Mouse (Mus musculus) limb, embryonic 14.5 days (tissue): Measurements from ENCODE around the gene 2310030G06Rik. TPM values are rescaled to one million over a fixed set of nuclear protein-coding genes. Genes with fewer than 3 reads are reported as not detected.
A peak's percentile ranks its signal among the peaks of the same experiment; 100 is the strongest.

Source experiments
- ATAC-seq: fragments of 200-750 bp; cut with Nextera tagmentation; 2 replicates; pipeline ENCODE4 v1.8.0; 2017; ENCODE audit warnings: low read depth, moderate number of reproducible peaks, moderate TSS enrichment; ENCODE audit not compliant: low FRiP score
- DNase-seq: peaks from one replicate; pipeline ENCODE4 v3.0.0-alpha.2; 2015; ENCODE audit warnings: low spot score
- H3K27ac ChIP-seq: fragments of 300-500 bp; sonication (generic); replicated peaks from 2 replicates; pipeline ENCODE4 v1.5.1; 2014; ENCODE audit warnings: low read depth, mild to moderate bottlenecking, low read length, moderate library complexity, mixed read lengths
- H3K27me3 ChIP-seq: fragments of 300-500 bp; sonication (generic); 2 replicates; pipeline ENCODE4 v1.6.1; 2014; ENCODE audit warnings: low read length, mixed read lengths; ENCODE audit not compliant: control insufficient read depth, insufficient read depth
- H3K36me3 ChIP-seq: fragments of 300-500 bp; sonication (generic); 2 replicates; pipeline ENCODE4 v1.6.1; 2014; ENCODE audit warnings: mild to moderate bottlenecking, low read length, moderate library complexity, mixed read lengths; ENCODE audit not compliant: control insufficient read depth, insufficient read depth
- H3K4me1 ChIP-seq: fragments of 300-500 bp; sonication (generic); 2 replicates; pipeline ENCODE4 v1.6.1; 2014; ENCODE audit warnings: antibody characterized with exemption, low read length, mixed read lengths; ENCODE audit not compliant: control insufficient read depth, insufficient read depth
- H3K4me2 ChIP-seq: fragments of 300-500 bp; sonication (generic); replicated peaks from 2 replicates; pipeline ENCODE4 v1.6.1; 2014; ENCODE audit warnings: low read depth, mild to moderate bottlenecking, low read length, moderate library complexity; ENCODE audit not compliant: severe bottlenecking
- H3K4me3 ChIP-seq: fragments of 300-500 bp; sonication (generic); replicated peaks from 2 replicates; pipeline ENCODE4 v1.5.1; 2014; ENCODE audit warnings: low read length
- H3K9ac ChIP-seq: fragments of 300-500 bp; sonication (generic); 2 replicates; pipeline ENCODE4 v1.6.1; 2014; ENCODE audit warnings: mild to moderate bottlenecking, low read depth, low read length, moderate library complexity; ENCODE audit not compliant: severe bottlenecking
- H3K9me3 ChIP-seq: fragments of 300-500 bp; sonication (generic); 2 replicates; pipeline ENCODE4 v1.6.1; 2016; ENCODE audit warnings: low read length; ENCODE audit not compliant: control insufficient read depth
- POLR2A ChIP-seq: fragments of 200-500 bp; IDR thresholded peaks from 2 replicates; pipeline ENCODE4 v1.8.0; 2012; ENCODE audit warnings: inconsistent platforms, mild to moderate bottlenecking, moderate library complexity, borderline replicate concordance; ENCODE audit not compliant: insufficient read depth, insufficient read length; ENCODE audit errors: extremely low read depth
- WGBS: fragments of 180-500 bp; shearing (Covaris S2); extraction: QIAGEN DNeasy Blood & Tissue Kit; methylation state at CpG from one replicate; pipeline ENCODE4 v1.1.7; 2014; 5-methylcytosine and 5-hydroxymethylcytosine counted together
- polyA plus RNA-seq, 2 experiments: library from polyadenylated mRNA; depleted of rRNA in 1 of 2; stranded (reverse) in 1 of 2; unstranded in 1 of 2; fragments of >200 nt; fragmentation: Nextera tagmentation in 1 of 2; extraction: Ambion mirVana in 1 of 2; gene quantifications; 2 replicates each; pipeline versions ENCODE4 v1.2.1 to v1.2.3; 2012 to 2014

The 2310030G06Rik gene
- polyA plus RNA-seq, 2 experiments, result 4.9 to 5.4 TPM

DNA sequence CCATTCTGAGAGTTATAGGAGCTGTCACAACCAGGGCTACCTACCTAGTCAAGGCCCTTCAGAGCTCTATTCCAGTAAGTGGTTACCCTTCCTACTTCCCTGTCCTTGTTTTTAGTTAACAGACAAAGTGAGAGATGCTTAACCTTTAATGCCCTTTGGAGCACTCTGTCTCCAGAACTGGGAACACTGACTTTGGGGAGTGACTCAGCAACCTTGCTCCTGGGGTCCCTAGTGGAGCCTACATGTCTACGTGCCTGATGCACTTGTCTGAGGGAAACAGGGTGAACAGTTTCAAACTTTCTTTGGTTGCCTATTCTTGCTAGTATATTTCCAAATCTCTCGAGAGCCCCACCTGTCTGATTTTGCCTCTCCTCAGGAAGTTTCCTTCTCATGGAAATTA lies 3.6 kb downstream of the 2310030G06Rik start:
- DNase-seq (no peak), ATAC-seq (no peak)
- Histone ChIP-seq H3K4me3 (no peak overlapping the region), H3K36me3 (no peaks in the 10 kb centered on the region), H3K4me2 (no peak overlapping the region), H3K27me3 (peaks cover 3% of the 10 kb centered on the region; the same call in 1 of the 2 replicates), H3K9ac (no peak overlapping the region), H3K9me3 (no peaks in the 10 kb centered on the region), H3K27ac (no peak overlapping the region), H3K4me1 (peaks cover 6% of the 10 kb centered on the region)
- WGBS, result 74% methylated on average over 2 of the region's 2 CpGs
- no peak for TF ChIP-seq POLR2A

DNA sequence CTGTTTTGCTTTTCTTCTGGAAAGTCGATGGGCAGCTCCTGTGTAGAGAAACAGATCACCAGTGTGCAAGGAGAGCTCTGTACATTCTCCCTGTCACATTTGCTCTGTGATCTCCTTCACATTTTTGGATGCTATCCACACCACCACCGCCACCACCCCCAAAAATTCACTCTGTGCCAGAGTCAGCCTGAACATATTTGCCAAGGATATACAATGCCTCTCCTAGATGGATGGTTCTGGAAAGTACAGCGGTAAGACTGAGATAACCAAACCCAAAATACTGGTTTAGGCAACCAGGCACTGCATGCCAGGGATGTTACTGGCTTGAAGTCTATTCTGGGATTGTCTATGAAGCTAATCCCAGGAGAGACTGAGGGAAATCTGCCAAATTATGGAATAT lies 4.1 kb downstream of the 2310030G06Rik start:
- H3K9me3 ChIP-seq, result no peaks in the 10 kb centered on the region
- no peak overlapping the region for H3K4me3 ChIP-seq
- 84% methylated on average over 3 of the region's 3 CpGs for WGBS
- no peak for TF ChIP-seq POLR2A
- H3K36me3 ChIP-seq, result no peaks in the 10 kb centered on the region
- no peak overlapping the region for H3K27ac ChIP-seq
- no peak overlapping the region for H3K9ac ChIP-seq
- ATAC-seq, result no peak
- H3K4me2 ChIP-seq, result no peak overlapping the region
- no peaks in the 10 kb centered on the region for H3K27me3 ChIP-seq
- no peak for DNase-seq
- peaks cover 6% of the 10 kb centered on the region for H3K4me1 ChIP-seq

GRCm38 (mm10) chr9:50740867-50741784 lies 5.2 kb downstream of the 2310030G06Rik start:
- Histone ChIP-seq H3K4me3 (no peak overlapping the region), H3K9me3 (no peaks in the 10 kb centered on the region), H3K4me1 (peaks cover 1% of the 10 kb centered on the region), H3K4me2 (no peak overlapping the region), H3K9ac (no peak overlapping the region), H3K27ac (no peak overlapping the region), H3K36me3 (no peaks in the 10 kb centered on the region), H3K27me3 (no peaks in the 10 kb centered on the region)
- no peak for DNase-seq
- 86% methylated on average over 14 of the region's 14 CpGs for WGBS
- ATAC-seq, result no peak
- TF ChIP-seq POLR2A, result no peak

DNA sequence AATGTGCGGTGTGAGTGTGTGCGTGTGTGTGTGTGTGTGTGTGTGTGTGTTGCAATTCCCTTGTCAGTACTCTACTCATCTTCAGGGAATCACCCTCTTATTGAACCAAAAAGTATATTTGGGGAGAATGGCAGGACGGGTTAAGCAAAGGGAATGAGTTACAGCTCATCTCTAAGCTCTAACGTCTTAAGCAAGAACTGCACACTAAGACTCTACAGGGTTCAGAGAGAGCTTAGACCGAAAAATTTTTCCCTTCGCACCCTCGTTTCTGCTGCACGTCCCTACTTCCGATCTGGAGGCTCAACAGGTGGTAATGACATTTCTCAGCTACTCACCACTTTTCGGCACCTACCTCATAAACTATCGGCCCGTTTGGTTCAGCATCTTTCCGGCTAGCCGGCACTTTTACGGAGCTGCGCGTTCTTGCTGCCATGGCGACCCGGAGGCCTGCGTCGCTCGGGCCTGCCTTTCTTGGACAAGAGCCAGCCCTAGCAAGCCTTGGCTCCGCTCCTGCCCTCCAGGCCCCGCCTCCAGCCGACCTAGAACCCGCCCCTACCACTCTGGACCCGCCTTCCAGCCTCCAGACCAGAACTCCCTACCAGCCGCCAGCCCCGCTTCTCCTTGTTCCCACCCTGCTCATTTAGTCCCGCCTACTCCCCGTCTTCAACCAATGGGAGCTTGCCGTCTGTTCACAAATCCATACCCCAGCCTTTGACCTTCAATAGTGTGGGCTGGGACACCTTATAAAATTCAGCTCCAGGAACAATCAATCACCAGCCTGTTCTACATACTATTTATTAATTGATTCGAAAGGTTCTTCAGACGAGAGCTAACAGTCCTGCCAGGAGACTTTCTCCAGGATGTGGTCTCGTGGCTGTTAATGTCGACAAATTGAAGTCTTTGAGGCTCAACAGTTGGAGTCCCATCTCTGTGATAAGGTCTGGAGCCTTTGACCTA lies 7.1 kb downstream of the 2310030G06Rik start, which contains the start of gene Dixdc1:
TSS of gene Dixdc1 (minus strand) at position 604 of the 957 bp plus-strand sequence.
- Histone ChIP-seq H3K27ac (no peak within 1 kb of the TSS), H3K4me1 (no peaks in the 10 kb centered on the region), H3K36me3 (no peaks in the 10 kb centered on the region), H3K4me3 (peak within 1 kb of the TSS; percentile 38), H3K27me3 (no peaks in the 10 kb centered on the region), H3K9me3 (no peaks in the 10 kb centered on the region), H3K4me2 (peak within 1 kb of the TSS; percentile 68), H3K9ac (no peak within 1 kb of the TSS)
- TF ChIP-seq POLR2A, result no peak
- ATAC-seq, result peak; percentile 96
- peak; percentile 92 for DNase-seq
- WGBS, result 12% methylated on average over 36 of the region's 36 CpGs

DNA sequence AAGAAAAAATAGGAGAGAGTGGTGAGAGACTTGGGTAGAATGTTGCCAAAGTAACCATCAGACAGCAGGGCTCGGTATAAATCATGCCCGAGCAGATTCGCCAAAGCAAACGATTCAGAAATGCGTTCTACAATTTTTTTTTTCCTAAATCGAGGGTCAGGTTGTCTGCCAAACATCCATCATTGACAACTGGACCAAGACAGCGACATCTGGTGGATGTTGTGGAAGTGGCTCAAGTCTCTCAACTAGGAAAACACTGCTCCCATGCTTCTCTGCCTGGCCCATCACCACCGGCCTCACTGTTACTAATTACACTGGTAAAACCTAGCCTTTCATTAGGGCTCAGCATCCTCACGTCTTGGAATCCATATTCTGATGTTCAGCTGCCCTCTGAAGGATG lies 11.3 kb downstream of the 2310030G06Rik start:
- no peak overlapping the region for H3K4me2 ChIP-seq
- WGBS, result 6% methylated on average over 9 of the region's 9 CpGs
- DNase-seq, result peak; percentile 78

More for the DNA sequence above, 11.3 kb downstream of the 2310030G06Rik start:
- Histone ChIP-seq H3K27ac (no peak overlapping the region), H3K36me3 (no peaks in the 10 kb centered on the region), H3K9me3 (no peaks in the 10 kb centered on the region), H3K9ac (no peak overlapping the region), H3K4me1 (no peaks in the 10 kb centered on the region), H3K27me3 (no peaks in the 10 kb centered on the region), H3K4me3 (no peak overlapping the region)
- TF ChIP-seq POLR2A, result no peak
- no peak for ATAC-seq
